In genomic region chr11:69516151-69516640, GRCm38 (mm10) we compare ENCODE assay signal across 21 mouse cellular contexts. TPM values are rescaled to one million over a fixed set of nuclear protein-coding genes. Genes with fewer than 3 reads are reported as not detected.
DNase-seq lines count a peak whose midpoint lies in the region; ATAC-seq and TF ChIP-seq lines count a peak whose summit lies in the region.
"Had no signal": no experiment of that assay in that cellular context is flagged by ENCODE, and none has a peak within 500 bp of the region (broad histone marks: within the 10 kb centered on the region; RNA-seq: fewer than 3 reads in every experiment).

No protein-coding gene starts in this region.

- H3K36me3 ChIP-seq in heart, embryonic 12.5 days = no peaks in the 10 kb centered on the region
- no peaks in the 10 kb centered on the region for H3K36me3 ChIP-seq in spleen, adult 2 months (ENCODE audit: control insufficient read depth, insufficient read depth, low read length)
- H3K36me3 ChIP-seq: forebrain, embryonic 15.5 days; neural tube, embryonic 12.5 days had no signal

- 63% methylated on average over 15 of the region's 15 CpGs for WGBS in heart, embryonic 12.5 days
- WGBS in spleen, adult 2 months = 40% methylated on average over 15 of the region's 15 CpGs

- H3K4me1 ChIP-seq in heart, embryonic 12.5 days (replicated peaks) = peaks cover 23% of the 10 kb centered on the region
- no peaks in the 10 kb centered on the region for H3K4me1 ChIP-seq in spleen, adult 2 months (ENCODE audit: control insufficient read depth, insufficient read depth, insufficient read length)
- H3K4me1 ChIP-seq: forebrain, embryonic 15.5 days; neural tube, embryonic 12.5 days had no signal

- TF ChIP-seq POLR2A in spleen, adult 2 months (IDR thresholded peaks at IDR 0.05; ENCODE audit: low read depth, low read length) = no peak

- no peak for TF ChIP-seq CTCF in spleen, adult 2 months (IDR thresholded peaks at IDR 0.05; ENCODE audit: extremely low read depth, insufficient read depth, insufficient read length, insufficient replicate concordance)

- no peak overlapping the region for H3K4me2 ChIP-seq in heart, embryonic 12.5 days
- H3K4me2 ChIP-seq: forebrain, embryonic 15.5 days; hindbrain, embryonic 14.5 days; lung, embryonic 14.5 days; neural tube, embryonic 12.5 days had no signal

- intact Hi-C loops in heart, postnatal 36 days (cut with DNase I) = no loop called here

- H3K9ac ChIP-seq in heart, embryonic 12.5 days = 0 out of 2 replicates have a peak overlapping the region, but pooled peaks have one; percentile 3
- H3K9ac ChIP-seq: forebrain, embryonic 15.5 days; hindbrain, embryonic 14.5 days; lung, embryonic 14.5 days; neural tube, embryonic 12.5 days had no signal

- ATAC-seq in heart, embryonic 12.5 days (ENCODE audit: insufficient number of reproducible peaks, low FRiP score) = no peak
- peak; percentile 66 for ATAC-seq in granulocyte monocyte progenitor cell, adult 5-6 weeks (replicated peaks; ENCODE audit: poor library complexity, severe bottlenecking)
- ATAC-seq: forebrain, embryonic 15.5 days; midbrain, embryonic 16.5 days had no signal

- H3K9me3 ChIP-seq in heart, embryonic 12.5 days (replicated peaks) = no peaks in the 10 kb centered on the region
- H3K9me3 ChIP-seq: forebrain, embryonic 15.5 days; neural tube, embryonic 12.5 days had no signal

- DNase-seq in heart, postnatal 36 days = no peak
- DNase-seq in spleen, adult 2 months (ENCODE audit: low read depth in 1 of 2, low spot score in 2 of 2) = no peak
- no peak for DNase-seq in spleen, postnatal 36 days (ENCODE audit: low spot score in 2 of 2)
- no peak for DNase-seq in cerebellum, postnatal 4 days (ENCODE audit: low spot score in 2 of 2)
- no peak for DNase-seq in frontal cortex, postnatal 10 days (ENCODE audit: low spot score in 2 of 2)
- DNase-seq: adrenal gland, adult 8-10 months; B cell, adult 2 months; cerebellum, adult 8-10 months; kidney, adult 11 months; kidney, postnatal 14 days; lung, embryonic 14.5 days had no signal

- H3K27me3 ChIP-seq in heart, embryonic 12.5 days (replicated peaks) = peaks cover 26% of the 10 kb centered on the region
- H3K27me3 ChIP-seq in spleen, adult 2 months (ENCODE audit: control insufficient read depth, insufficient read depth, low read length) = no peaks in the 10 kb centered on the region
- H3K27me3 ChIP-seq: forebrain, embryonic 15.5 days; neural tube, embryonic 12.5 days had no signal

- H3K4me3 ChIP-seq in heart, embryonic 12.5 days = no peak overlapping the region
- H3K4me3 ChIP-seq in spleen, adult 2 months (ENCODE audit: extremely low read depth, insufficient read depth, insufficient read length) = no peak overlapping the region
- H3K4me3 ChIP-seq: forebrain, embryonic 15.5 days; left cerebral cortex, adult 2 months; neural tube, embryonic 12.5 days had no signal

- no peak overlapping the region for H3K27ac ChIP-seq in heart, embryonic 12.5 days (ENCODE audit: poor library complexity, severe bottlenecking)
- peak overlapping the region; percentile 38; the same call in 1 of the 2 replicates for H3K27ac ChIP-seq in spleen, adult 2 months (ENCODE audit: insufficient read depth, low read length)
- H3K27ac ChIP-seq: forebrain, embryonic 15.5 days; hindbrain, embryonic 14.5 days; left cerebral cortex, adult 2 months; macrophage; neural tube, embryonic 12.5 days; stomach, postnatal 0 days had no signal

RNA-seq across cellular contexts. Expression of gene Dnah2, which starts 32.7 kb away (rescaled TPM):
- 0.15 and 0.59 TPM in 2 replicates for polyA plus RNA-seq in heart, embryonic 12.5 days (2016; fragmentation: Nextera tagmentation; extraction: Ambion mirVana)
- under 1 TPM; 0.33 to 0.57 TPM for total RNA-seq in heart, postnatal 36 days (2021)
- polyA plus RNA-seq in spleen, adult 2 months (2012; rRNA removed) = 0.29 and 0.31 TPM in 2 replicates
- 0.11 and 3.5 TPM in 2 replicates for total RNA-seq in granulocyte monocyte progenitor cell, adult 5-6 weeks (2014; fragmentation: Nextera tagmentation)
- not detected in 2 replicates for total RNA-seq in granulocyte monocyte progenitor cell, adult 5-6 weeks (2017)

RNA-seq across cellular contexts. Expression of gene Efnb3, which starts 43.8 kb away (rescaled TPM):
- 87.4 and 90.0 TPM in 2 replicates for polyA plus RNA-seq in heart, embryonic 12.5 days (2016; fragmentation: Nextera tagmentation; extraction: Ambion mirVana)
- 10 to 100 TPM; 77.4 to 98.0 TPM for total RNA-seq in heart, postnatal 36 days (2021)
- polyA plus RNA-seq in spleen, adult 2 months (2012; rRNA removed) = 1.1 and 1.2 TPM in 2 replicates
- not detected in 2 replicates for total RNA-seq in granulocyte monocyte progenitor cell, adult 5-6 weeks (2014; fragmentation: Nextera tagmentation)
- not detected in 2 replicates for total RNA-seq in granulocyte monocyte progenitor cell, adult 5-6 weeks (2017)
- total RNA-seq: liver, adult 2 months had no signal

Comparison
In these comparisons a context has a peak if more than half of its experiments do, and no peak if none do; other contexts are left out.
1. RNA of gene Efnb3, which starts 43.8 kb away (total RNA-seq): 77.4 to 98.0 TPM in heart, postnatal 36 days; not detected in granulocyte monocyte progenitor cell, adult 5-6 weeks; every median in the first group is over 10 times any median in the second.